Mouse (Mus musculus): ENCODE data around the gene Grwd1.
"Not testable (repeated sequence)": the region's sequence is repeated elsewhere in the genome, so short reads cannot be mapped to it uniquely, and the experiment has no call there.

Grwd1 gene

GRCm38 (mm10) chr7:45830427-45831127, at the start of gene Grwd1:
Grwd1 (minus strand) TSS chr7:45830944.
- DNase-seq (ENCODE audit: low read depth): peak; percentile 73

GRCm38 (mm10) chr7:45880531-45880930, 49.8 kb upstream of the Grwd1 start:
- no peak for DNase-seq (ENCODE audit: low read depth)

DNA sequence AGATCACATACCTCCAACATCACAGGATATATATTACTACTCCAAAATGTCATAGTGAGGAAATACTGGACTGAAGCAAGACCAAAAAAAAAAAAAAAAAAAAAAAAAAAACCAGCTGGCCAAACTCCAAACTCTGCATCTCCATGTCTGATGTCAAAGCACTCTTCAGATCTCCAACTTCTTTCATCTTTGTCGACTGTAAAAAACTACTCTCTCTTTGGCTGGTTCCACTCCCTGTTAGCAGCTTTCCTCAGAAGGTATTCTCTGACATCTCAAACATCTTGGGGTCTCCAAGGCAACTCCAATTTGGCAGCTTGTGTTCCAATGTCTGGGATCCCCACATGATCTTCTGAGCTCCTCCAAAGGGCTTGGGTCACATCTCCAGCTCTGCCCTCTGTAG, 47.5 kb upstream of the Grwd1 start, which contains the start of gene Grin2d:
Gene Grin2d, minus strand, starts transcription at position 101 of the 400 bp plus-strand sequence.
- not testable (repeated sequence) for DNase-seq (ENCODE audit: low read depth)

- no peak for DNase-seq (ENCODE audit: low read depth)
Measured at GRCm38 (mm10) chr7:45876895-45877294, 46.2 kb upstream of the Grwd1 start.

DNA sequence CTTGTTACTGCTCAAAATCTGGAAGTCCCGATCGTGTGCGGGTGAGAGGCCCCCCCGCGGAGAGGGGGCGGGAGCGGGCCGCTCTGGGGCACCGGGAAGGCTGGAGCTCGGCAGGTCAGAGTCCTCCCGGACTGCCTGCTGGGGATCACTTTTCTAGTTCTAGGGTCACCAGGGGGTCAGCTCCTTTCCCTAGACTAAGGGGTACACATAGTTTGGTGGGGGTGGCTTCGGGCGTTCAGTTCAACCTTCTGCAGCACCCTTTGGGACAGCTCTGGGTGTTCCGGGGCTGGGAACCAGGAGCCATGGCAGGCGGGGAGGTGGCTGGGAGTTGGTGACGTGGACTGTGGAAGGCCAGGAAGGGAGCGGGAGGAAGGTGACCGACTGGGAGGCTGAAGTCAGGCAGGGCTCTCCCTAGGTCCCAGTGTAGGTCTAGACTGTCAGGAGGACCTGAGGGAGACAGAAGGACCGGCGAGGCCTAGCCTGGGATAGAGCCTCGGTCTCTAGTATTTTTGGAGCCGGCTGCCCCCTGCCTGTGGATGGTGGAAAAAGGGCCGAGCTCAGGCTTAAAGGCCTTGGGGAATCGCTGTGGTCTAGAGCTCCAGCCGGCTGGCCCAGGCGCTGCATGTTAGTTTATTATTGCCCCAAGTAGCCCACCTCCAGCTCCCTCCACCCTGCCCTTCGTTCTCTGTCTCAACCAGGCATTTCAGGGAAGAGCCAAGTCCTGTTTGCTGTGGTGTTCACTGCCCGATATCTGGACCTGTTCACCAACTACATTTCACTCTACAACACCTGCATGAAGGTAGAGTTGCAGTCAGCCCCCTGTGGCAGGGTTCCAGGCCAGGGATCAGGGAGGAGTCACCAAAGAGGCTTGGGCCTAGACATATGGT, 42.6 kb upstream of the Grwd1 start:
- no peak for DNase-seq (ENCODE audit: low read depth)

DNA sequence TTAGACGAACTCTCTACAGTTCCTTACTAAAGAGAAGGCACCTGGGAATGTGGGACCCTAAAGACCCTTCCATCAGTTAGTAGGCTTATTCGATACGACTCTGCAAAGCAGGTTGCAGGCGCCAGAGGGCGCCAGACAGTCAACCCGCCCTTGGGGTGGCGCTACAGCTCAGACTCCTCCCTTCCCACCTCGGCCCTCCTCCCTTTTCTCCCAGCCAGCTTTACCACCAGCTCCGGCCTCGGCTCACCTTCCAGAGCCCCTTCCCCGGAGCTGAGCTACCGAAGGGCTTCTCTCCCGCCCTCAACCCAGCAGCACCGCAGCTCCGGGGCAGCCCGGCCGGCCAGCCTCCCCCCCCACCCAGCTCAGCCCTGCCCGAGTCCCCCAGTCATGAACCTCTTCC, 41.9 kb upstream of the Grwd1 start, which contains the start of gene Kdelr1:
Gene Kdelr1, plus strand, starts transcription at position 149 of the 400 bp plus-strand sequence.
- peak; percentile 50 for DNase-seq (ENCODE audit: low read depth)

DNA sequence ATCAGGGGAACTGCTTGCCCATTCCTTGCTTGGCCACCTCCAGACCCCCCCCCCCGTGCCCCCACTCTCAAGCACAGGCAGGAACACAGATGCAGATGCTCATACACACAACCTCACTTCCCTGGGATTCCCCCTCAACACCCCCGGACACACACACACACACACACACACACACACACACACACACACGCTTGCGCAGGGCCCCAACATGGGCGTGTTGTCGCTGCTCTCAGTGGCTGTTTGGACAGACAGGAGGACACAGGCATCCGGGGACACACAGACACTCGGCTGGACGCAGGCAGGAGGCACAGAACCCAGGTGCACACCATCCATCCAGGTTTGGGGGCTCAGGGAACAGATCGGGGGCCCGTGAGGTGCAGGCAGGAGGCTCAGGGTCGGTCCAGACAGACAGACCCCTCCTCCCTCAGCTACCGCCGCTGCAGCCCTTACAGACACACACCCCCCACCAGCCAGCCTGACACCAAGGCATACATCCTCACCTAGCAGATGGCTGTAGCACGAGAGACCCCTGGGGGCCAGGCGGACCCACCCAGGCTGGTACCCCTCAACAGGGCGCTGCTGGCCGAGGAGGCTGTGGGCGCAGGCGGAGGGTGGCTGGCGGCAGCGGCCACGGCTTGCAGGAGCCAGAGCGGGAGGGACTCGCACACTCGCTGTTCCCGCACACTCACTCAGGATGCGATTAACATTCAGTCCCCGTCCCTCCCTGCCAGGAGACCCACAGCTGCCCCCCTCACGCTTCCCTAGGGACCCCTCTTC, 39.7 kb upstream of the Grwd1 start:
- no peak for DNase-seq (ENCODE audit: low read depth)

DNA sequence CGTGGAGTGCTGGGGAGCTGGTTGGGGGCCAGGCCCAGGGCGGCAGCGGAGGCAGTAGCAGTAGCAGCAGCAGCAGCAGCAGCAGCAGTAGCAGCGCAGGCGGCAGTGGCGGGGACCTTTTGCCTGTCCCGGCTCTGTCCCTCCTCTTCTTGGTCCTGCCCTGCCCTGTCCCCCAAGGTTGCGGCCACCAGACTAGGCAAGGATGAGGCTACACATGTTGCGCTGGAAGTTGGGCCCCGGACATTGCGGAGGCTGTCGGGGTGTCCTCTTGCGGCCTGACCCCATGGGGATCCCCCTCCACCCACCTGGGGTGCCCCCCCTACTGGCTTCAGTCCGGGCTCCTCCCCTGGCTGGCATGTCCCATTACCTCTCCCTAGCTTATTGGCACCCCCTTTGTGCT, 39.0 kb upstream of the Grwd1 start:
- DNase-seq (ENCODE audit: low read depth): no peak

GRCm38 (mm10) chr7:45869107-45869670, 38.4 kb upstream of the Grwd1 start:
- DNase-seq (ENCODE audit: low read depth): no peak

- DNase-seq (ENCODE audit: low read depth): no peak
Measured at GRCm38 (mm10) chr7:45867871-45868270, 37.1 kb upstream of the Grwd1 start.

DNA sequence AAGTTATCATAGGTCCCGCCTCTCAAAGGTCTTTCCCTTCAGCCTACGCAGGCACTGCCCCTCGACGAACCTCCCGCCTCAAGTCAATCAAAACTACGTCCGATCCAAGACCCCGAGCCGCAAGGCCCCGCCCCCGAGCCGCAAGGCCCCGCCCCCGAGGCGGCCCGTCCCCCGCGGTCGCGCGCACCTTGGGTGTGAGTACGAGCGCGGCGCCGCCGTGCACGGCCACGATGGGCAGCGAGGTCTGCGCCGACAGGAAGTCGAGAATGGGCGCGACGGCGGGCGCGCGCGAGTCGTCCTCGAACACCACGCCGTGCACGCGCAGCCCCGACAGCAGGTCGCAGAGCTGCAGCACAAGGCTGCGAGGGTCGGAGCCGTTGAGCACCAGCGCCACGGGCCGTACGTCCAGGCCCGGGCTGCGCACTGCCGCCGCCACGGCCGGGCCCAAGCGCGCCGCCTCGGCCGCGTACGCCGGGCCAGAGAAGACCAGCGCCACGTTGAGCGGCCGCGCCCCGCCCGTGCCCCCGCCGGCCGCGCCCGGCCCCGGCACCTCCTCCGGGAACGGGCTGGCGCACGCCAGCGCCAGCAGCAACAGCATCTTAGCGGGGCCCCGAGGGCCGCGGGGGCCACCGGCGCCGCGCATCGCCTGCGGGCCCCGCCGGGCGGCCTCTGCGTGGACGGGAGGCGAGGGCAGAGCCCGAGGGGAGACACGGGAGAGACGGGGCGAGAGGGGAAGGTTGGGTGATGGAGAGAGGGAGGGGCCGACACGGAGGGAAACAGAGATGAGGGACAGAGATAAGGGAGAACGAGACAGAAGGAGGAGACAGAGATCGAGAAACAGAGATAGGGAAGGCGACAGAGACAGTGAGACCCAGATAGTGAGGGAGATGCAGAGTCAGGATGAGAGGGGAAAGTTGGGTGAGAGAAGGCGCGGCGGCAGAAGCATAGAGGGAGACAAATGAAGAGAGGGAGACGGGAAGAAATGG, 35.5 kb upstream of the Grwd1 start:
- peak; percentile 62 for DNase-seq (ENCODE audit: low read depth)

DNA sequence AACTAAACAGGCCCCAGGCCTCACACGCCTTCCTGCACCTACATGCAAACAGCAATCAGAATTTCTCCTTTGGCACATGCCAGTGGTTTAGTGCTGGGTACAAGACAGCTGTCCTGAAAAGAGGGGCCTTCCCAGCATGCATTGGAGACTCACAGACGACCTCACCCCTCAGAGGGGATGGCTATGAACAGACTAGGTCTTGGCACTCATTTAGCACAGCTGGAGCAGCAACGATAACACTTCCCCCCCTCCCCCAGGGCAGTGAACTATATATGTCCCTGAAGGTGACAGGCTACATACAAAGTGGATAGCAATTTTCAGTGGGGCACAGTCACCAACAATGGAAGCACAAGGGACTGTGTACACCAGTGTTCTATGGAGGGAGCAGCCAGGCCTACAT, 33.7 kb upstream of the Grwd1 start:
- DNase-seq (ENCODE audit: low read depth): no peak

DNA sequence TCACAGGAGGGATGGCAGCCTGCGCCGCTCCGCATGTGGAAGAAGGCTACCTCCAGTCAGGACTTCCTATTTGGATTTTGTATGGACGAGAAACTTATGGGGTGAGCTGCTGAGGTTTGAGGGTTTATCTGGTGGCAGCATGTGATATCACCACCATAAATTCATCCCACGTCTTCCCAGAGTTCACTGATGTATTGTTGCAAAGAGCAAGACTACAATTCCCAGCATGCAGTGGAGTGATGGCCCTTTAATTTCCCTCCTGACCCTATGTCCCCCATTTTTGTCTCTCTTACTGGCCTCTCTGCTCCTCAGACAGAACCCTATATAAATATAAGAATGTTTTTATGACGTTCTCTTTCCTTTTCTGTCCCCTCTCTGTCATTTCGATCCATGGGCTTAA, 32.1 kb upstream of the Grwd1 start:
- no peak for DNase-seq (ENCODE audit: low read depth)

DNA sequence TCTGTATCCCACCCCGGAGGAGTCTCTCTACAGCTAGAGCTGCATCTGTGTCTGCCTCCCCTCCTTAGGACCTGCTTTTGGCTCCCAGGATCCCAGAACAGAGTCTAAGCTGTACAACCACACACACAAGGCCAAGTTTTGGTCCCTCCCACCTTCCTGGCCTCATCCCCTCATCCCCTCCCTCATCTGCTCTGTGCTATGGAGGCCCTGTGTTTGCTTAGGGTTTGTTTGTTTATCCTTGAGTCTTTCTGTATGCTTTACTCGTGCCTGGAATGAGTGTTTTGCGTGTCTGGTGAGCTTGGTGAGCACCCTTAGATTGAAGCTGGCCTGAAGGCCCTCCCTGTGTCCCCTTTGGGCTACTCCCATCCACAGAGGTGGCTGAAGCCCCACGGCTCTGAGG, 28.3 kb upstream of the Grwd1 start:
- DNase-seq (ENCODE audit: low read depth): no peak

DNA sequence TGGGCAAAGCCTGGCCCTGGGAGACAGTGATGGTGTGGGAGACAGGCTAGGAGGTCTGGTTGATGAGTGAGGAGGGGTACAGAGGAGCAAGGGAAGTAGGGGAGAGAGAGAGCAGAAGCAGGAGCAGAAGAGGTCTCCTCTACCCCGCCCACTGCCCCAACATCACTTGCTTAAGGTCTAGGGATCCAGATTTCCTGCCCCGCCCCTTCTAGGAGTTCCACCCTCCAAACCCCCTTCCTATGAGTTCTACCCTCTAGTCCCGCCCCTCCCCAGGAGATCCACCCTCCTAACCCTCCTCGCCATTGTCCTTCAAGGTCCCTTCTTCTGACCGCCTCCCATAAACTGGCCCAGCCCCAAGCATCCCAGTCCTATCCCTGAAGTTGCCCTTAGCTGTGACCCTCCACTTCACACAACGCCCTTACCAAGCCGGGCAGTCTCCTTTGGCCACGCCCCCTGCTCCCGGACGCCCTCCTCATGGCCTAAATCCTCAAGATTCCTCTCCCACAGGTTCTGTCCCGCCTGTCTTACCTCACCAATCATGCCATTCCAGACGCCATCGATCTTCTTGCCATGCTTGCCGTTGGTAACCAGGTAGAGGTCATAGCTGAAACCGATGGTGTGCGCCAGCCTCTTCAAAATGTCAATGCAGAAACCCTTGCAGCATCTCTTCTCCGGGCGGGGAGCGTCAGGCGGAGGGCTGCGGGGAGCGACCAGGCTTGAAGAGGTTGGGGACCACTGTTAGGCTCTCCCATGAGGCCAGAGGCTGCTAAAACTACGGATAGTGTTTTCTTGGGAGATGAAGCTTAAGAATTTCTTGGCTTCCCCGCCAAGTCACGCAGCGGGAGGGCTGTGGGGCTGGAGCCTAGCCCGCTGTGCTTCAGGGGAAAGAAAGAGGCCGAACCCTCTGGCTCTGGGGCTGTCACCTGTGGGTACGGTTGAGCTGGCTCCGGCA, 26.5 kb upstream of the Grwd1 start:
- DNase-seq (ENCODE audit: low read depth): no peak

- no peak for DNase-seq (ENCODE audit: low read depth)
Measured at GRCm38 (mm10) chr7:45853089-45853488, 22.3 kb upstream of the Grwd1 start.

- no peak for DNase-seq (ENCODE audit: low read depth)
Measured at GRCm38 (mm10) chr7:45850661-45851060, 19.9 kb upstream of the Grwd1 start.

DNA sequence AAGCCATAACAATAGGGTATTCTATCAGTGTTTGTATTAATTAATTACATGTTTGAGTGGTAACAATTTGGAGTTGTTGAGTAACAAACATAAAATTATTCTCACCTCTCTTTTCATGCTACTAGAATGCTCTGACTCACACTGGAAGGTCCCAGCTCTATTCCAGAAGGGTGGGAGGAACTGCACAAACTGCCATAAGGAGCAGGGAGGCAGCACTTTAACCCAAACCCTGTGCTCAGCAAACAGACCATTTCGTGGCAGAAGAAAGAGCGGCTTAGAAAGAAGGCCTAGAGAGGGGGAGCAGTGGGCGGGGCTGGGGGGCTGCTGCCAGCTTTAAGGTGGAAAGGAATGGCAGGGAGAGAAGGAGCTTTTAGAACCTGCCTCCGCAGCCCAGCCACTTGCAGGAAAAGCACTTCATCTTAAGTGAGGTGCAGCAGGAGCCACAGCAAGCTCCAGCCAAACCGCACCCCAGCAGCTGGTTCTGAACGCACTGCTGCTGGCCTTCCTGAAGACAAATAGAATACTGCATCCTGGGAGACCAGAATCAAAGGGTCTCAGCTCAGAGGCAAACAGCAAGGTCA, 17.8 kb upstream of the Grwd1 start:
- no peak for DNase-seq (ENCODE audit: low read depth)

Data from fibroblast of lung, adult 2 months (primary cell).